Mouse (Mus musculus): ENCODE measurements around the gene Med17. TPM values are rescaled to one million over a fixed set of nuclear protein-coding genes. Genes with fewer than 3 reads are reported as not detected.
"Not testable (repeated sequence)": the region's sequence is repeated elsewhere in the genome, so short reads cannot be mapped to it uniquely, and the experiment has no call there.

Gene Med17
- 12.3 and 13.6 TPM in 2 replicates for polyA plus RNA-seq (2015; fragmentation: Nextera tagmentation; extraction: Ambion mirVana)

DNA sequence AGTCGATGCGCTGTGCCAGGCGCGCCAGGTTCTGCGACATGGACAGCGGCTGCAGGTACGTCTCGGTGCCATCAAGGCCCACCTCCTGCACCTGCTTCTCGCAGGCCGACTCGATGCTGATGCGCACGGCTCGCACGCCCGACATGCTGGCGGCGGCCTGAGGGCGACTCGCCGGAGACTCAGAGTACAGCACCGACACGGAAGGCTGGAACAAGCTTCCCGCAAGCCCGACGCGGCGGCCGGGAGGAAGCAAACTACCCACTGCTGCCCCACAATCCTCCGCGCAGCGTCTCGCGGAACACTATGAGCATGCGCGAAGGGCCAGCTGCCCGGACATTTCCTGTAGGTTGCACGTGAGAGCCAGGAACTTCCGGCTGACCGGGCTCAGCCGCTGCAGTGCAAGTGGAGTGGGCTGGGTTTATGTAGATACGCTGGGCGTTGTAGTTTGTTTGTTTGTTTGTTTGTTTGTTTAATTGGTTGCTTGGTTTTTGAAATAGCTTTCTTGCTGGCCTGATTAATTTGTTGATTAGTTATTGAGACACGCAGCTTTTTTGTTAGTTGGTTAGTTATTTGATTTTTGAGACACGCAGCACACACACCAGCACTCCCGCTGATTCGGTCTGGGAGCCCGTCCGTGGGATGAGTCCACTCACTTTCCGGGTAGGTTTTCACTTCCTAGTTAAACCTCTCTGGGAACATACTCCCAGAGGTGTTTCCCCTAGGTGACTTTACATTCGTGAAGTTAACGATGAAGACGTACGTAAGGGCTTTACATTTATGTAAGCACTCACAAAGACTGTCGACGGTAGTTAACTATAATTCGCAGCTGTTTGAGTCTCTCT lies at the start of gene Med17:
Gene Med17, minus strand, starts transcription at position 283 of the 842 bp plus-strand sequence.
- ATAC-seq, result peak; percentile 97
- no peaks in the 10 kb centered on the region for H3K27me3 ChIP-seq (ENCODE audit: insufficient read depth, low read length)
- WGBS (ENCODE audit: insufficient replicate concordance), result under 1% methylated on average over 41 of the region's 57 CpGs
- peak within 1 kb of the TSS; percentile 90 for H3K4me2 ChIP-seq (ENCODE audit: low read depth, low read length)
- no peaks in the 10 kb centered on the region for H3K9me3 ChIP-seq (ENCODE audit: low read length)
- H3K27ac ChIP-seq (ENCODE audit: low read depth), result peak within 1 kb of the TSS; percentile 91
- TF ChIP-seq EP300 (IDR thresholded peaks at IDR 0.05; ENCODE audit: low read depth), result peak; percentile 63; the same call in 1 of the 2 replicates
- TF ChIP-seq CTCF (IDR thresholded peaks at IDR 0.05; ENCODE audit: low read depth), result no peak
- H3K9ac ChIP-seq (replicated peaks), result peak within 1 kb of the TSS; percentile 90
- H3K4me1 ChIP-seq (ENCODE audit: insufficient read depth), result peaks cover 15% of the 10 kb centered on the region
- H3K4me3 ChIP-seq (ENCODE audit: low read depth, low read length), result peak within 1 kb of the TSS; percentile 96
- peak; percentile 95 for DNase-seq
- peaks cover 23% of the 10 kb centered on the region for H3K36me3 ChIP-seq (replicated peaks; ENCODE audit: insufficient read depth, low read length)

DNA sequence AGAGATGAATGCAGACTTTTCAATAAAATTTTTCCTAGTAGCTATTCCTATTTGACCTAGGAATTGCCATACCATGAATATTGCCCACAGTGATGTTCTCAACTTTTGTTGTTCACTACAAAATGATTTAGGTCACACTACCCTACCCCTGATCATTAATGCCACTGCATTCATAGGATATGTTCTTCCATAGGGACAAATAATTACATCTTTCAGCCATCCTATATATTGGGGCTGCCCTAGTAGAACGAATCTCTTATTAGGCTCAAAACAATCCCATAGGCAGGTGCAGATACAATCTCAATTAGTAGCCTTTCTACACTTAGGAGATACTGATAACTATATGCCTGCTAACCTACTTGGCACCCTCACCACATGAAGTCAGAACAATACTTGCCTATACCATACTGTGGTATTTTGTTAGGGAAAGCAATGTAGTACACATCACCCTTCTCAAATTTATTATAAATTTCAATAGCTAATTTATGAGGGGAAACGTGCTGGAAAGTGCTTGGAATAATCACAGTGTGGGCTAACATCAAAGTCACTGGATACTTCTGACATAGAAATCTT lies 38.5 kb upstream of the Med17 start:
- no peak for ATAC-seq
- Histone ChIP-seq H3K4me2 (ENCODE audit: low read depth, low read length) (no peak overlapping the region), H3K4me3 (ENCODE audit: low read depth, low read length) (no peak overlapping the region), H3K27me3 (ENCODE audit: insufficient read depth, low read length) (no peaks in the 10 kb centered on the region), H3K9me3 (ENCODE audit: low read length) (no peaks in the 10 kb centered on the region), H3K4me1 (ENCODE audit: insufficient read depth) (no peaks in the 10 kb centered on the region), H3K27ac (ENCODE audit: low read depth) (no peak overlapping the region), H3K36me3 (replicated peaks; ENCODE audit: insufficient read depth, low read length) (peaks cover 60% of the 10 kb centered on the region), H3K9ac (replicated peaks) (no peak overlapping the region)
- TF ChIP-seq CTCF (IDR thresholded peaks at IDR 0.05; ENCODE audit: low read depth) (no peak), EP300 (IDR thresholded peaks at IDR 0.05; ENCODE audit: low read depth) (no peak)
- DNase-seq, result no peak
- 75% methylated on average over 2 of the region's 2 CpGs for whole genome bisulfite sequencing (ENCODE audit: insufficient replicate concordance)

DNA sequence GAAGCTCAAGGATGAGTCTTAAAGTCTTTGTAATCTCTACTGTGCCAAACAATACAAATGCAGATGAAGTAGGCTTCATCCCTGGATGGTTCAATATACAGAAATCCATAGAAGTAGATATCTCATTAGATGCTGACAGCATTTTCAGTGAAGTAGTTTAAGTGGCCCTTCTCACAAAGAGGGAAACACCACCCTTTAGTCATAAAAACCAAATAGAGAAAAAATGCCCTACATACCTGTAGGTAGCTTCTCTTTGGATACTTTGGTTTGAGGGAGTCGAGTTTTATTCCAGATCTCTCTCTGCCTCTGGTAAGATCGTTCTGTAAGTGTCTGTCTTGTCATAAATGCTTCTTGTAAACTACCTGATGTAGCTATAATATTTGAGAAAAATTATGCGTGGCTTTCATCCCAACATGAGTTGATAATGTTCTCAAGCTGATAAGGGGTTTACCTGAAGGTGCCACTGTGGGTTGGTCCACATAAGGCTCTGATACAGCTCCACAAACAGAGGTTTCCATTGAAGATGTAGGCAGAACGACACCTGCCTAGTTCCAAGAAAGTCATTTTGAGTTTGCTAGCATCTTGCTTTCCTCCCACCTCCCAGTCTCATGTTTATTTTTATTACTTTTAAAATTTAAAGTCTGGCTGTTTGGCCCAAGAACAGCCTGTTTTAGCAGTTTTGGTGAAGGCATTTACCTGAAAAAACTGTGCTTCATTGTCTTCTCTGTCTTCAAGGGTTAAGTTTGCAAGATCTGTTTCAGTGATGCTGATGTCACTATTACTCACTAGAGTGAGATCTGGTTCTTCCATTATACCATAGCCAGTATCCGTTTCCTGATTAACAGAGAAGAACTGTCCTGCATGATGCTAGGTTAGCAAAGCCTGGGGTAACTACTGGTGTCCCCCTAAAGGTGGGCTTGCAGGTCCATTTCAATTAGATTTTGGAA lies 37.8 kb upstream of the Med17 start:
- no peak overlapping the region for H3K4me3 ChIP-seq (ENCODE audit: low read depth, low read length)
- H3K27me3 ChIP-seq (ENCODE audit: insufficient read depth, low read length), result no peaks in the 10 kb centered on the region
- no peak overlapping the region for H3K4me2 ChIP-seq (ENCODE audit: low read depth, low read length)
- 55% methylated on average over 5 of the region's 5 CpGs for WGBS (ENCODE audit: insufficient replicate concordance)
- TF ChIP-seq EP300 (IDR thresholded peaks at IDR 0.05; ENCODE audit: low read depth) (no peak), CTCF (IDR thresholded peaks at IDR 0.05; ENCODE audit: low read depth) (no peak)
- DNase-seq (no peak), ATAC-seq (0 out of 2 replicates have a peak, but pooled peaks have one; percentile 27)
- no peak overlapping the region for H3K9ac ChIP-seq (replicated peaks)
- no peaks in the 10 kb centered on the region for H3K4me1 ChIP-seq (ENCODE audit: insufficient read depth)
- no peaks in the 10 kb centered on the region for H3K9me3 ChIP-seq (ENCODE audit: low read length)
- H3K27ac ChIP-seq (ENCODE audit: low read depth), result no peak overlapping the region
- peaks cover 58% of the 10 kb centered on the region for H3K36me3 ChIP-seq (replicated peaks; ENCODE audit: insufficient read depth, low read length)

GRCm38 (mm10) chr9:15316296-15316695 lies 36.6 kb upstream of the Med17 start:
- not testable (repeated sequence) for DNase-seq; H3K9ac ChIP-seq (replicated peaks); H3K4me3 ChIP-seq (ENCODE audit: low read depth, low read length); H3K27me3 ChIP-seq (ENCODE audit: insufficient read depth, low read length); H3K4me2 ChIP-seq (ENCODE audit: low read depth, low read length); H3K27ac ChIP-seq (ENCODE audit: low read depth); H3K4me1 ChIP-seq (ENCODE audit: insufficient read depth); H3K9me3 ChIP-seq (ENCODE audit: low read length); ATAC-seq
- peaks cover 54% of the 10 kb centered on the region for H3K36me3 ChIP-seq (replicated peaks; ENCODE audit: insufficient read depth, low read length)
- 90% methylated on average over 1 of the region's 2 CpGs for WGBS (ENCODE audit: insufficient replicate concordance)

- Histone ChIP-seq H3K9ac (replicated peaks) (no peak overlapping the region), H3K4me1 (ENCODE audit: insufficient read depth) (no peaks in the 10 kb centered on the region), H3K4me3 (ENCODE audit: low read depth, low read length) (no peak overlapping the region), H3K9me3 (ENCODE audit: low read length) (no peaks in the 10 kb centered on the region), H3K27me3 (ENCODE audit: insufficient read depth, low read length) (no peaks in the 10 kb centered on the region), H3K36me3 (replicated peaks; ENCODE audit: insufficient read depth, low read length) (peaks cover 68% of the 10 kb centered on the region), H3K4me2 (ENCODE audit: low read depth, low read length) (no peak overlapping the region), H3K27ac (ENCODE audit: low read depth) (no peak overlapping the region)
- DNase-seq, result no peak
- TF ChIP-seq CTCF (IDR thresholded peaks at IDR 0.05; ENCODE audit: low read depth) (no peak), EP300 (IDR thresholded peaks at IDR 0.05; ENCODE audit: low read depth) (no peak)
- WGBS (ENCODE audit: insufficient replicate concordance), result 82% methylated on average over 1 of the region's 1 CpGs
- ATAC-seq, result no peak
These were observed 34.9 kb upstream of the Med17 start for GRCm38 (mm10) chr9:15314619-15315018.

GRCm38 (mm10) chr9:15313633-15314032 lies 33.9 kb upstream of the Med17 start:
- WGBS (ENCODE audit: insufficient replicate concordance), result 75% methylated on average over 5 of the region's 5 CpGs
- H3K36me3 ChIP-seq (replicated peaks; ENCODE audit: insufficient read depth, low read length), result peaks cover 77% of the 10 kb centered on the region
- TF ChIP-seq CTCF (IDR thresholded peaks at IDR 0.05; ENCODE audit: low read depth) (no peak), EP300 (IDR thresholded peaks at IDR 0.05; ENCODE audit: low read depth) (no peak)

More at GRCm38 (mm10) chr9:15313633-15314032, 33.9 kb upstream of the Med17 start:
- H3K4me2 ChIP-seq (ENCODE audit: low read depth, low read length), result no peak overlapping the region
- peaks cover 6% of the 10 kb centered on the region; the same call in 1 of the 2 replicates for H3K4me1 ChIP-seq (ENCODE audit: insufficient read depth)
- DNase-seq, result no peak
- no peaks in the 10 kb centered on the region for H3K27me3 ChIP-seq (ENCODE audit: insufficient read depth, low read length)
- H3K9me3 ChIP-seq (ENCODE audit: low read length), result no peaks in the 10 kb centered on the region
- no peak overlapping the region for H3K27ac ChIP-seq (ENCODE audit: low read depth)
- no peak overlapping the region for H3K4me3 ChIP-seq (ENCODE audit: low read depth, low read length)
- H3K9ac ChIP-seq (replicated peaks), result no peak overlapping the region
- ATAC-seq, result no peak
